Mouse (Mus musculus) forebrain, embryonic 14.5 days (tissue): ENCODE measurements around the gene Metap1d. TPM values are rescaled to one million over a fixed set of nuclear protein-coding genes. Genes with fewer than 3 reads are reported as not detected.

Experiments used
- ATAC-seq: fragments of 200-750 bp; cut with Nextera tagmentation; 2 replicates; pipeline ENCODE4 v1.8.0; 2017; ENCODE audit warnings: mild to moderate bottlenecking, moderate library complexity
- DNase-seq: peaks from one replicate; pipeline ENCODE4 v3.0.0-alpha.2; 2015; ENCODE audit warnings: low spot score
- H3K27ac ChIP-seq: fragments of 300-500 bp; sonication (generic); 2 replicates; pipeline ENCODE4 v1.5.1; 2014; ENCODE audit warnings: low read depth, mild to moderate bottlenecking, control low read depth, low read length, moderate library complexity
- H3K27me3 ChIP-seq: fragments of 300-500 bp; sonication (generic); replicated peaks from 2 replicates; pipeline ENCODE4 v1.6.1; 2014; ENCODE audit warnings: low read length, control low read depth, mixed read lengths; ENCODE audit not compliant: control insufficient read depth, insufficient read depth
- H3K36me3 ChIP-seq: fragments of 300-500 bp; sonication (generic); 2 replicates; pipeline ENCODE4 v1.6.1; 2014; ENCODE audit warnings: low read length, control low read depth; ENCODE audit not compliant: control insufficient read depth, insufficient read depth
- H3K4me1 ChIP-seq: fragments of 300-500 bp; sonication (generic); 2 replicates; pipeline ENCODE4 v1.6.1; 2014; ENCODE audit warnings: antibody characterized with exemption, low read length, control low read depth; ENCODE audit not compliant: control insufficient read depth, insufficient read depth
- H3K4me2 ChIP-seq: fragments of 300-500 bp; sonication (generic); 2 replicates; pipeline ENCODE4 v1.6.1; 2014; ENCODE audit warnings: mild to moderate bottlenecking, control low read depth, low read length
- H3K4me3 ChIP-seq: fragments of 300-500 bp; sonication (generic); 2 replicates; pipeline ENCODE4 v1.5.1; 2014; ENCODE audit warnings: low read depth, low read length, control low read depth
- H3K9ac ChIP-seq: fragments of 300-500 bp; sonication (generic); 2 replicates; pipeline ENCODE4 v1.6.1; 2014; ENCODE audit warnings: mild to moderate bottlenecking, low read length, control low read depth, moderate library complexity
- H3K9me3 ChIP-seq: fragments of 300-500 bp; sonication (generic); replicated peaks from 2 replicates; pipeline ENCODE4 v1.6.1; 2016; ENCODE audit warnings: low read length, control low read depth, mixed read lengths; ENCODE audit not compliant: control insufficient read depth
- WGBS: fragments of 180-500 bp; shearing (Covaris S2); extraction: QIAGEN DNeasy Blood & Tissue Kit; methylation state at CpG from one replicate; pipeline ENCODE4 v1.1.7; 2014; 5-methylcytosine and 5-hydroxymethylcytosine counted together
- polyA plus RNA-seq: library from polyadenylated mRNA; unstranded; fragments of >200 nt; fragmentation: Nextera tagmentation; extraction: Ambion mirVana; gene quantifications from 2 replicates; pipeline ENCODE4 v1.2.1, GENCODE M21; 2014

Metap1d gene
- polyA plus RNA-seq, 1 experiment from 2014 or later: 39.9 TPM

GRCm38 (mm10) chr2:71524763-71525162, 71.7 kb downstream of the Metap1d start:
- H3K4me3 ChIP-seq: peak overlapping the region; percentile 52
- H3K9me3 ChIP-seq: no peaks in the 10 kb centered on the region
- ATAC-seq: no peak
- DNase-seq: no peak
- peak overlapping the region; percentile 59; the same call in 1 of the 2 replicates for H3K27ac ChIP-seq
- peaks cover 12% of the 10 kb centered on the region for H3K4me1 ChIP-seq
- H3K9ac ChIP-seq: peak overlapping the region; percentile 59
- H3K4me2 ChIP-seq: peak overlapping the region; percentile 75
- 32% methylated on average over 13 of the region's 13 CpGs for WGBS
- peaks cover 52% of the 10 kb centered on the region for H3K27me3 ChIP-seq
- H3K36me3 ChIP-seq: no peaks in the 10 kb centered on the region

GRCm38 (mm10) chr2:71526595-71527322, 73.7 kb downstream of the Metap1d start:
- peak overlapping the region; percentile 87 for H3K27ac ChIP-seq
- peak overlapping the region; percentile 75 for H3K4me2 ChIP-seq
- ATAC-seq (no peak), DNase-seq (no peak)
- no peaks in the 10 kb centered on the region for H3K9me3 ChIP-seq
- peaks cover 15% of the 10 kb centered on the region; the same call in 1 of the 2 replicates for H3K4me1 ChIP-seq
- H3K4me3 ChIP-seq: peak overlapping the region; percentile 52
- 10% methylated on average over 10 of the region's 10 CpGs for WGBS
- H3K9ac ChIP-seq: peak overlapping the region; percentile 59
- H3K36me3 ChIP-seq: no peaks in the 10 kb centered on the region
- peaks cover 64% of the 10 kb centered on the region for H3K27me3 ChIP-seq

- Histone ChIP-seq H3K36me3 (no peaks in the 10 kb centered on the region), H3K9ac (peak overlapping the region; percentile 59), H3K4me3 (peak overlapping the region; percentile 52), H3K9me3 (no peaks in the 10 kb centered on the region), H3K27ac (peak overlapping the region; percentile 87), H3K4me2 (peak overlapping the region; percentile 75), H3K4me1 (peaks cover 15% of the 10 kb centered on the region; the same call in 1 of the 2 replicates), H3K27me3 (peaks cover 70% of the 10 kb centered on the region)
- WGBS: 4% methylated on average over 24 of the region's 24 CpGs
- DNase-seq (peak; percentile 25), ATAC-seq (no peak)
Measured at GRCm38 (mm10) chr2:71527323-71528013, 74.4 kb downstream of the Metap1d start.

GRCm38 (mm10) chr2:71528014-71528713, 75.1 kb downstream of the Metap1d start, which contains the start of gene Dlx1:
Gene Dlx1, plus strand, starts transcription at chr2:71528113.
- Histone ChIP-seq H3K36me3 (no peaks in the 10 kb centered on the region), H3K4me2 (peak within 1 kb of the TSS; percentile 75), H3K27ac (peak within 1 kb of the TSS; percentile 97), H3K9ac (peak within 1 kb of the TSS; percentile 88), H3K4me1 (peaks cover 15% of the 10 kb centered on the region; the same call in 1 of the 2 replicates), H3K27me3 (peaks cover 66% of the 10 kb centered on the region), H3K4me3 (peak within 1 kb of the TSS; percentile 52), H3K9me3 (no peaks in the 10 kb centered on the region)
- WGBS: under 1% methylated on average over 26 of the region's 26 CpGs
- ATAC-seq (peak; percentile 63), DNase-seq (peak; percentile 89)

- Histone ChIP-seq H3K4me1 (peaks cover 10% of the 10 kb centered on the region; the same call in 1 of the 2 replicates), H3K9me3 (no peaks in the 10 kb centered on the region), H3K27me3 (peaks cover 61% of the 10 kb centered on the region), H3K4me2 (peak overlapping the region; percentile 75), H3K4me3 (peak overlapping the region; percentile 52), H3K27ac (peak overlapping the region; percentile 97), H3K36me3 (no peaks in the 10 kb centered on the region), H3K9ac (peak overlapping the region; percentile 88)
- under 1% methylated on average over 55 of the region's 57 CpGs for WGBS
- ATAC-seq (peak; percentile 33), DNase-seq (peak; percentile 62)
Measured at GRCm38 (mm10) chr2:71528714-71529510, 75.8 kb downstream of the Metap1d start.

GRCm38 (mm10) chr2:71529511-71530351, 76.7 kb downstream of the Metap1d start:
- Histone ChIP-seq H3K4me3 (peak overlapping the region; percentile 52), H3K27me3 (peaks cover 67% of the 10 kb centered on the region), H3K27ac (peak overlapping the region; percentile 97), H3K9ac (peak overlapping the region; percentile 88), H3K4me1 (peaks cover 10% of the 10 kb centered on the region; the same call in 1 of the 2 replicates), H3K36me3 (no peaks in the 10 kb centered on the region), H3K4me2 (peak overlapping the region; percentile 75), H3K9me3 (no peaks in the 10 kb centered on the region)
- DNase-seq (peak; percentile 97), ATAC-seq (peak; percentile 79)
- 0% methylated on average over 60 of the region's 60 CpGs for WGBS

GRCm38 (mm10) chr2:71530391-71531123, 77.5 kb downstream of the Metap1d start:
- peak overlapping the region; percentile 75 for H3K4me2 ChIP-seq
- WGBS: under 1% methylated on average over 34 of the region's 34 CpGs
- peak overlapping the region; percentile 97 for H3K27ac ChIP-seq

More at GRCm38 (mm10) chr2:71530391-71531123, 77.5 kb downstream of the Metap1d start:
- DNase-seq (peak; percentile 74), ATAC-seq (no peak)
- H3K9me3 ChIP-seq: no peaks in the 10 kb centered on the region
- H3K4me1 ChIP-seq: peaks cover 10% of the 10 kb centered on the region; the same call in 1 of the 2 replicates
- H3K36me3 ChIP-seq: no peaks in the 10 kb centered on the region
- H3K9ac ChIP-seq: peak overlapping the region; percentile 88
- peaks cover 66% of the 10 kb centered on the region for H3K27me3 ChIP-seq
- peak overlapping the region; percentile 52 for H3K4me3 ChIP-seq
